Mouse (Mus musculus) R1 (cell line): ENCODE results near the gene Stmn1.

Experiments used
- DNase-seq: peaks from one replicate; pipeline ENCODE4 v3.0.0-alpha.2; 2018; ENCODE audit warnings: low read depth, low spot score

Gene Stmn1

GRCm38 (mm10) chr4:134512798-134513197 lies 44.7 kb downstream of the Stmn1 start:
- no peak for DNase-seq

GRCm38 (mm10) chr4:134514309-134514930 lies 46.3 kb downstream of the Stmn1 start:
- no peak for DNase-seq

GRCm38 (mm10) chr4:134515614-134516013 lies 47.5 kb downstream of the Stmn1 start:
- no peak for DNase-seq

- no peak for DNase-seq
These were observed 48.9 kb downstream of the Stmn1 start for GRCm38 (mm10) chr4:134516981-134517380.

- no peak for DNase-seq
These were observed 49.6 kb downstream of the Stmn1 start for GRCm38 (mm10) chr4:134517719-134518118.

GRCm38 (mm10) chr4:134518541-134518940 lies 50.4 kb downstream of the Stmn1 start:
- DNase-seq, result no peak

GRCm38 (mm10) chr4:134519281-134519680 lies 51.2 kb downstream of the Stmn1 start:
- DNase-seq, result no peak
